Mouse (Mus musculus) heart, adult 2 months (tissue): ENCODE measurements around the gene Ddx52.

ENCODE experiments used
- CTCF ChIP-seq: fragments of 200-600 bp; IDR thresholded peaks from 2 replicates; pipeline ENCODE4 v1.8.1; 2022; ENCODE audit warnings: antibody characterized with exemption, mild to moderate bottlenecking, moderate library complexity
- EP300 ChIP-seq: fragments of 200-500 bp; IDR thresholded peaks from 2 replicates; pipeline ENCODE4 v1.6.1; 2011; ENCODE audit warnings: low read depth, low read length, control low read depth; ENCODE audit not compliant: insufficient read depth
- POLR2A ChIP-seq: fragments of 200-500 bp; IDR thresholded peaks from 2 replicates; pipeline ENCODE4 v1.6.1; 2011; ENCODE audit warnings: mild to moderate bottlenecking, low read depth, low read length, control low read depth; ENCODE audit not compliant: insufficient read depth

DNA sequence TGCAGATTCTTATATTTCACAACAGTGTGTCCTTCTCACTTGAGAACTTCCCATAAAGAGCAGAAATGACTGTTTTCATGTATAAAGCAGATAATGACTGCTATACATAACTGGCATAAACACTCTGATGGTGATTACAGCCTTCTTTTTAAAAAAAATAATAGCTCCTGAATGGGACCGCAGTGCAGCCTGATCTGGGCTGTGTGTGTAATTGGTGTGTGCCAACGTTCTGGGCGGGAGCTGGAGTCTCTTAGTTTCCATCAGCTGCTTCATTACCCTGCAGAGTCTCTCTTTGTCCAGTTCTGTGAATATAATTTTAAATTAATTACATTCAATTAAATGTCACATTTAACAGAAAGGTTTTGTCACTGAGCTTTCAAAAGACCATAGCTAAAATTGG lies 57.1 kb downstream of the Ddx52 start:
- no peak for TF ChIP-seq CTCF
- TF ChIP-seq EP300, result no peak
- no peak for TF ChIP-seq POLR2A
